Mouse (Mus musculus) gastrocnemius, postnatal 4 days (tissue): ENCODE measurements at regions not wholly inside any gene's neighbourhood (a gene's known extent, or its start where the extent isn't known, plus 50 kb on each side); places are given as distances from the start of the nearest gene placed in this dataset.

Experiments
- DNase-seq, 2 experiments: peaks; one replicate each; pipeline ENCODE4 v3.0.0; 2021 to 2022; ENCODE audit warnings: low spot score in 2 of 2, mixed read lengths in 2 of 2

- no peak for DNase-seq
These were observed 674.2 kb downstream of the Rfpl4b start for GRCm38 (mm10) chr10:38147421-38147820.

- DNase-seq: no peak
These were observed 682.4 kb downstream of the Rfpl4b start for GRCm38 (mm10) chr10:38139196-38139595.

- DNase-seq: peak in 1 of 2 experiments; percentile 43
These were observed 699.5 kb downstream of the Rfpl4b start for GRCm38 (mm10) chr10:38121911-38122573.

DNA sequence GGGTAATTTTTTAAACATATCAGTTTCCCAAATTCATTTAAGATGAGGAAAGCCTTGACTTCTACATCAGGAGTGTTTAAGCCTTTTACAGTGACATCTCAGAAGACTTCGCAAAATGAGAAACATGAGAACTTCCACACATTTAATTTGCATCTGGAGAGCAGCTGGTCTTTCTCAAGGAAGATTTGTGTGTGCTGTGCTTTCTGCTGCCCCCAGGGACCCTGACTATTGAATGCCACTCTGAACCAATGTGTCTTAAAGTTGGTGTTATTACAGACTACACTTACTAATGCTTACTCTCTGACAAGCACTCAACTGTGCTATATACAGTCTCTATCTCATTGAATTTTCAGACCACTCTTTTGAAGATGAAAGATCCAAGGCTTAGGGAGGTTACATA, 703.0 kb downstream of the Rfpl4b start:
- no peak for DNase-seq

- no peak for DNase-seq
These were observed 705.1 kb downstream of the Rfpl4b start for GRCm38 (mm10) chr10:38116516-38116915.

- no peak for DNase-seq
These were observed 707.4 kb downstream of the Rfpl4b start for GRCm38 (mm10) chr10:38114194-38114593.

GRCm38 (mm10) chr10:38108591-38108990, 713.0 kb downstream of the Rfpl4b start:
- no peak for DNase-seq

- DNase-seq: no peak
These were observed 718.0 kb downstream of the Rfpl4b start for GRCm38 (mm10) chr10:38103570-38103969.

DNA sequence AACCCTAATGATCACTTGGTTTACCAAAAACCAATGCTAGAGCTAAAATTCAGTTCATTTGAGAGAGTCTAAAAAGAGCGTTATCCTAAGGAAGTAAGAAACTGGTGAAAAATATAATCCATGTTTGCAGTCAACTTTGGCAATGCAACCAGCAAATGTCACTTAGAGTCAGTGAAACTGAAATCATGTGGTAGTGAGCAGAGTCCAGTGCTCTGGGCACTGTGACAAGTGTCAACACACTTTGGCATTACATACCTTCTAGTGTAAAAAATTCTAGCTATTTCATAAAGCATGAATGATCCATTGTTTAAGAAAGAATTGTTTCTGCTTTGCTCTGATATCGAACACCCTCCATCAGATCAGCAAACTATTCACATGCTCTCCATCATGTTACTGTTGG, 743.1 kb downstream of the Rfpl4b start:
- no peak for DNase-seq

GRCm38 (mm10) chr10:38072394-38072793, 749.2 kb downstream of the Rfpl4b start:
- DNase-seq: no peak

- no peak for DNase-seq
These were observed 762.5 kb downstream of the Rfpl4b start for GRCm38 (mm10) chr10:38059050-38059449.

GRCm38 (mm10) chr10:38010452-38010851, 811.1 kb downstream of the Rfpl4b start:
- DNase-seq: no peak

DNA sequence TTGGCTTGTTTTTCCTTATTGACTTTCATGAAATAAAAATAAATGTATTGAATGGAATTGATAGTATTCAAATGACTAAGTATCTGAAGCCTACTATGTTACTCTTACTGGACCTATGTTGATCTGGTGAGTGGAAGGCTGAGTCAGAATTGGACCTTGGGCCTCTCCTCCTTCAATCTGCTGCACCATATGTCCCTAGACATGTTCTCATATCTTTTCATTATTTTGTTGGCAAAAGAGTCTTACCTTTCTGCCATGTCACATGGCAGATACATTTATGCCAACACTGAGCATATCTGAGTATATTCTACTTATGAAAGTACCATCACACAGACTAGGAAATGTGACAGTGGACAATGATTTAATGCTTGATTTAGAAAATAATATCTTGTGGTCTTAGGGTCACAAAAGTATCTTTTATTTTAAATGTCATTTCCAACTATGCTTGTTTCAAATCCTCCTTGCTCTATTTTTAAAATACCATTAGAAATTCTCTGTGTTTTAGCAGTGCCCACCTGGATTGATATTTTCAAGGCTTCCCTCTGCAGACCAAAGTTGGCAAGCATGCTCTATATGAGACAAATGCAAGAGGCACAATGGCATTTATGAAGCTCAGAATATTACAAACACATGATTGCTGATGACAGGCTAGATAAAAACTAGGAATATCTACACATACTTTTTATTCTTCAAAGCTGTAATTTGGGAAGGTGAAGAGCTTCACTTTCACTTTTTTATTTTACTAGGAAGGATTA, 825.7 kb downstream of the Rfpl4b start:
- DNase-seq: no peak

DNA sequence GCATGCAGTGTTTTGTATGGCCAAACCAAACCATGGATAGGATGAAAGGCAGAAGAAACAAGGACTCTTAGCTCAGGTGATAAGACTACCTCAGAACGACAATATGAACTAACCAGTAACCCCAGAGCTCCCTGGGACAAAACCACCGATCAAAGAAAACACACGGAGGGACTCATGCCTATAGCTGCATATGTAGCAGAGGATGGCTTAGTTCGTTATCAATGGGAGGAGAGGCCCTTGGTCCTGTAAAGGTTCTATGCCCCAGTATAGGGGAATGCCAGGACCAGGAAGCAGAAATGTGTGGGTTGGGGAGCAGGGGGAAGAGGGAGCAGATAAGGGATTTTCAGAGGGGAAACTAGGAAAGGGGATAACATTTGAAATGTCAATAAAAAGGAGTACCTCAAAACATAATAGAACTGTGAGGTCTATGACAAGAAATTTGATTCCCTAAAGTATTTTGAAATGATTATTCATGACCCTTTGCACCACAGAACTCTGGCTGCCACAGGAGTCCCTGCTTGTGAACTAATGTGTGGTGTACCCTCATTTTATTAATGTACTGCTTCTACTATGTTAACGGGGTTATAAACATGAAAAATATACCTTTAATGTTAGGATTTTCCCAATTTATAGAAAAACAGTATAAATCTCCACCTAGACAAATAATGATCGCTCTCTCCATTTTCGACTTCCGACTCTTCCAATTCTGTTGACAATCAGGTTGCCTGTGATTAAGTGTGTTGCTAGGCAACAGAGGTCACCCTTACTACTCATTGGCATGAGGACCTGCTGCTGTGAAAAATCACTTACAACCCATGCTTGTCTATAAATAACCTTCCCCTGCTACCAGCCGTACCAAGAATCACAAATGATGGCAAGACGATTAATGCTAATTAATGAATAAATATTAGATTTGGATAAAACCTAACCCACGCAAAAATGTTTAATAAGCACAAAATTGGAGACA, 833.0 kb downstream of the Rfpl4b start:
- no peak for DNase-seq

DNA sequence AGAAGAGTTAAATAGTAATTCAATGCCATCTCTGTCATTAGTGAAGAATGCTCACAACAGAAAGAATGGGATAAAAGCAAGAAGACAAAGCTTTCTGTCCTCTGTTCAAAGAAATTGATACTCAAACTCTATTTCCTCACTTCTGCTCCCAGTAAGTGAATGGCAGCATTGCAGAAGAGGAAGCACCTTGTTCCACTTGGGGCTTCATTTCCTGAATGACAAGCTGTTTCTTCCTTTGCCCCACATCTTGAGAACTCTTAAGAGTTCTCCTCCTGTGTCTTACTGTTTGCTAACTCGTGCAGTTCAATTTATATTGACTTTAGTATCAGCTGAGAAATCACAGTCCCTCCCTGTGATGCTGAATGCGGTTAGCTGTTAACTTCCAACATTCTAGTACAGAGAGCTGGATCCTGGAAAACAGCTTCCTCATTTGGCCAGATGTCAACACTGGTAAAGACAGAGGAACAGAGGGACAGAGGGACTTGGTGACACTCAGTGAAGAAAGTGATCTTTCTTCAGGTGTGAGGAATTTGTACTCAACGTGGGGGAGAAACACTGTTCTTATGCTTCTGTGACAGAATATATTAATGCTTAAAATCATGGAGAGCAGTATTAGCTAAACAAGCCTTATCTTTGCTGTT, 840.3 kb upstream of the Marcks start:
- no peak for DNase-seq

DNA sequence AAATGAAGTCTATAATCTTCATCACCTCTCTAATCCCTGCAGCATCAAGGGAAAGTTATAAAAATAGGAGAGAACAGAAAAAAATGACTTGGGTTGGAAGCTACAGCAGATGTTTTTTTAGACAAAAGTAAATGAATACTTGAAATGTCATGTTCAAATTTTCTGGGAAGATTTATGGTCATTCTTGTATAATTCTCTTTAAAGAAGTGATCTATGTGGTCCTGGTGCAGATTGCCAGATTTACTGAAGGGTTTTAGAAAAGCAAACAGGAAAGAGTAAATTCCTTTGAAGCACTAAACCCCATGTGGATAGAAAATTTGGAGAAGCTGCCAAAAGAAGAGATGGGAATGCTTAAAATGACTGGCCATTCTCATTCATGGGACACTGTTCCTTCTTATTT, 821.3 kb upstream of the Marcks start:
- no peak for DNase-seq

GRCm38 (mm10) chr10:37914780-37915179, 776.1 kb upstream of the Marcks start:
- no peak for DNase-seq

GRCm38 (mm10) chr10:37911669-37912068, 772.9 kb upstream of the Marcks start:
- DNase-seq: no peak

- no peak for DNase-seq
These were observed 769.6 kb upstream of the Marcks start for GRCm38 (mm10) chr10:37908276-37908675.

DNA sequence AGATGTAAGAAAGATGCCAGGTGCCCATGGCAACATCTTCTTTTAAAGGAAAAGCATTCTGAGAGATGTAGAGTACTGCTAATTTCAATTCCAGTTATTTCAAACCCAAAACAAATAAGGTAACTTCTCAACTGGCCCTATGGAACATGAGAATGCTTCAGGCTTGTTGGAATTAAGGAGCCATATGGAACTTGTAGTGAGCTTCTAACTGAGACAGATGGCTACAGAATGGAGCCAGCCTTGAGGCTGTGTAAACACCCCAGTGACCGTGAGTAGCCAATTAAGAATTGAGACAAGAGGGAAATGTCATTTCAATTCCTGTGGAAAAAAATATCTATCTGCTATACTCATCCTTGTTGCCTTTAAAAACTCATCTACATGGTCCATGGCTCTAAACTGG, 769.0 kb upstream of the Marcks start:
- DNase-seq: no peak

- DNase-seq: peak in 1 of 2 experiments; percentile 14
These were observed 749.2 kb upstream of the Marcks start for GRCm38 (mm10) chr10:37887961-37888360.
